Mouse (Mus musculus): ENCODE results near the gene Ahdc1. TPM values are rescaled to one million over a fixed set of nuclear protein-coding genes. Genes with fewer than 3 reads are reported as not detected.

Gene Ahdc1
- total RNA-seq, 4 experiments from 2014 or later, result 95.7 to 104 (median 99.7) TPM

- peak in 1 of 2 experiments; percentile 60 for DNase-seq (ENCODE audit: low spot score in 2 of 2)
Observed at GRCm38 (mm10) chr4:133016677-133017415, 5.8 kb downstream of the Ahdc1 start.

- DNase-seq (ENCODE audit: low spot score in 2 of 2), result peak in 1 of 2 experiments; percentile 60
Observed at GRCm38 (mm10) chr4:133017597-133018262, 6.7 kb downstream of the Ahdc1 start.

GRCm38 (mm10) chr4:133018263-133018798, 7.3 kb downstream of the Ahdc1 start:
- no peak for DNase-seq (ENCODE audit: low spot score in 2 of 2)

GRCm38 (mm10) chr4:133020721-133021120, 9.7 kb downstream of the Ahdc1 start:
- DNase-seq (ENCODE audit: low spot score in 2 of 2), result no peak

- DNase-seq (ENCODE audit: low spot score in 2 of 2), result no peak
Observed at GRCm38 (mm10) chr4:133021181-133021671, 10.2 kb downstream of the Ahdc1 start.

- no peak for DNase-seq (ENCODE audit: low spot score in 2 of 2)
Observed at GRCm38 (mm10) chr4:133022217-133022616, 11.2 kb downstream of the Ahdc1 start.

GRCm38 (mm10) chr4:133022954-133023635, 12.0 kb downstream of the Ahdc1 start:
- DNase-seq (ENCODE audit: low spot score in 2 of 2), result no peak

- no peak for DNase-seq (ENCODE audit: low spot score in 2 of 2)
Observed at GRCm38 (mm10) chr4:133023636-133024035, 12.6 kb downstream of the Ahdc1 start.

GRCm38 (mm10) chr4:133024404-133024803, 13.3 kb downstream of the Ahdc1 start:
- no peak for DNase-seq (ENCODE audit: low spot score in 2 of 2)

- no peak for DNase-seq (ENCODE audit: low spot score in 2 of 2)
Observed at GRCm38 (mm10) chr4:133024969-133025685, 14.1 kb downstream of the Ahdc1 start.

GRCm38 (mm10) chr4:133026272-133026671, 15.2 kb downstream of the Ahdc1 start:
- peak in 1 of 2 experiments; percentile 10 for DNase-seq (ENCODE audit: low spot score in 2 of 2)

- DNase-seq (ENCODE audit: low spot score in 2 of 2), result no peak
Observed at GRCm38 (mm10) chr4:133026826-133027375, 15.8 kb downstream of the Ahdc1 start.

- no peak for DNase-seq (ENCODE audit: low spot score in 2 of 2)
Observed at GRCm38 (mm10) chr4:133027721-133028120, 16.7 kb downstream of the Ahdc1 start.

- DNase-seq (ENCODE audit: low spot score in 2 of 2), result no peak
Observed at GRCm38 (mm10) chr4:133028193-133028592, 17.1 kb downstream of the Ahdc1 start.

- DNase-seq (ENCODE audit: low spot score in 2 of 2), result no peak
Observed at GRCm38 (mm10) chr4:133028875-133029274, 17.8 kb downstream of the Ahdc1 start.

GRCm38 (mm10) chr4:133032410-133033095, 21.5 kb downstream of the Ahdc1 start:
- DNase-seq (ENCODE audit: low spot score in 2 of 2), result no peak

GRCm38 (mm10) chr4:133034478-133034877, 23.4 kb downstream of the Ahdc1 start:
- DNase-seq (ENCODE audit: low spot score in 2 of 2), result no peak

GRCm38 (mm10) chr4:133035446-133035845, 24.4 kb downstream of the Ahdc1 start:
- DNase-seq (ENCODE audit: low spot score in 2 of 2), result no peak

- no peak for DNase-seq (ENCODE audit: low spot score in 2 of 2)
Observed at GRCm38 (mm10) chr4:133035946-133036345, 24.9 kb downstream of the Ahdc1 start.

- no peak for DNase-seq (ENCODE audit: low spot score in 2 of 2)
Observed at GRCm38 (mm10) chr4:133037293-133037692, 26.2 kb downstream of the Ahdc1 start.
